Mouse (Mus musculus) retina, adult 2 months (tissue): ENCODE measurements around the gene Srpk2.
"Not testable (repeated sequence)": the region's sequence is repeated elsewhere in the genome, so short reads cannot be mapped to it uniquely, and the experiment has no call there.

ENCODE experiments used
- DNase-seq: peaks from one replicate; pipeline ENCODE4 v3.0.0-alpha.2; 2012; ENCODE audit warnings: low read depth, low spot score

Gene Srpk2

DNA sequence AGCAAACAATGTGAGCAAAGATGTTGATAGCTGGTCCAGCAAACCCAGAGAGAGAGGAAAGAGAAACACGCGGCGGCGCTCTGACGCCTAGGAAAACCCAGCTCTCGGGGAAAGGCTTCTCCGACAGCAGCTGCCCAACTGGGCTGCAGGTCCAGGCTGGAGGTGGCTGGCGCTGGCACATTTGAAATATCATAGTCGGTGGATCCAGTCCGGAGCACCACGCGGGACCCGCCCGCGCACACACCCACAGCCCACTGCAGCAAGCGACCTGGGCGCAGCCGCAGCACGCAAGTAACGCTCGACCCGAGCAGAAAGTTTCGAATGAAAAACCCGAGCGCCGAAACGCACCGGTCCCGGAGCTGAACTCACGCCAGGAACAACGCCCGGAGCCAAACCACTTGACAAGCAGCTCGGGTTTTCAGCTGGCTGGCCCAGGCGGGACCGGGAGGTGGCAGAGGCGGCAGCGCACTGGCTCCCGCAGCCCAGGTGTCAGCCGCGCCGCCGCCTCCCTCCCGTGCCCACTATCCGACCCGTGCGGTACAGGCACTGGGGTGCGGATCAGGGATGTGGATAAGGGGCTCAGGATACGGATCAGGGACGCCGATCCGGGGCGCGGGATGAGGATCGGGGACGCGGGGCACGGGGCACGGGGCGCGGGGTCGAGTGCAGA is 9.5 kb downstream of the Srpk2 start:
- peak; percentile 39 for DNase-seq

GRCm38 (mm10) chr5:23672136-23672535 is 12.3 kb downstream of the Srpk2 start:
- DNase-seq, result no peak

- no peak for DNase-seq
These were observed 13.5 kb downstream of the Srpk2 start for GRCm38 (mm10) chr5:23670880-23671279.

- no peak for DNase-seq
These were observed 18.5 kb downstream of the Srpk2 start for GRCm38 (mm10) chr5:23665906-23666305.

DNA sequence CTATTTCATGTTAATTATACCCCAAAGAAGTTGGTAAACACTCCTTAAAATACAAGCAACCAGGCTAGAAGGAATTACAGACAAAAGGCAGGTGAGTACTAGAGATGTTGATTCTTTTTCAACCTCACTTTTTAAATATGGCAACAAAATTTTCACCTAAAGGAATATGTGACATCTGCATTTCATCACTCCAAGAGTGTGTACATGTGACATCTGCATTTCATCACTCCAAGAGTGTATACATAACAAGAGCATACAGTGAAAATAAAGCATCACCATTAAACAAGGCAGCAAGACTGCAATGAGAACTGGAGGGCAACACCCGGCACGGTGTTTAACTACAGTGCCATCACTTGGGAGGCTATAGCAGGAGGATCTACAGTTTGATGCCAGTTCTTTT is 23.2 kb downstream of the Srpk2 start:
- no peak for DNase-seq

- DNase-seq, result no peak
These were observed 26.4 kb downstream of the Srpk2 start for GRCm38 (mm10) chr5:23658017-23658416.

DNA sequence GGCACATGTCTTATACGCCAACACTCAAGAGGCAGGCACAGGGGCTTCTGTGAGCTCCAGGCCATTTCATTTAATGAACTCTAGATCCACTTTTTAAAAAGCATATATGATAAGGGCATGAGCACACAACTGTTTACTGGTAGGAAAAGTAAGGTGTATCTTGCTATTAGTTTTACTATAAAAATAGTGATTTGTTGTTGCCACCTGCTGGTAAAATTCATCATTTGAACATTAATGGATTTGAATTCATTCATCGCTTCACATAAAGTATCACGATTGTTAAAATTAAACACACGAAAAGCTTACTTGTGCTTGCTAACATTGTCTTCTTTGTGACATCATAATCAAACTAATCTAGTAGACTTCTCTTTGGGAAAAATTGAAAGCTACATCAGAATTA is 27.8 kb downstream of the Srpk2 start:
- no peak for DNase-seq

- DNase-seq, result no peak
These were observed 29.4 kb downstream of the Srpk2 start for GRCm38 (mm10) chr5:23655030-23655429.

- DNase-seq, result no peak
These were observed 32.1 kb downstream of the Srpk2 start for GRCm38 (mm10) chr5:23652326-23652725.

GRCm38 (mm10) chr5:23651786-23652185 is 32.6 kb downstream of the Srpk2 start:
- DNase-seq, result no peak

DNA sequence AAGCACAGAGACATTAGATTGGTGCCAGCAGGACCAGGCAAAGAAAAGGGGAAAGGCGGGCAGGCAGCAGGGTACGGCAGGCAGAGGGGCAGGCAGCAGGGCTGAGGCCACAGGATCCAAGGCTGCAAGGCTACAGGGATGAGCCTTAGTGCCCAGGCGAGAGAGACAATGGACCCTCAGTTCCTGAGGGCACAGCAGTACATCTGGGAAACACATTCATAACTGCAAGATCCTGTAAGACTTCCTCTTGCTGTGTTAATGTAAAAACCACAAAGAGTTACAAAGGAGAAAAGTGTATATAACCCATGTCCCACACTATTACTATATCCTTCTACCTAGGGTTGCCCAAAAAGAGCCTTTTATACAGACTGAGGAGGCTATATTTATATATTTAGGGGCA is 33.9 kb downstream of the Srpk2 start:
- DNase-seq, result no peak

DNA sequence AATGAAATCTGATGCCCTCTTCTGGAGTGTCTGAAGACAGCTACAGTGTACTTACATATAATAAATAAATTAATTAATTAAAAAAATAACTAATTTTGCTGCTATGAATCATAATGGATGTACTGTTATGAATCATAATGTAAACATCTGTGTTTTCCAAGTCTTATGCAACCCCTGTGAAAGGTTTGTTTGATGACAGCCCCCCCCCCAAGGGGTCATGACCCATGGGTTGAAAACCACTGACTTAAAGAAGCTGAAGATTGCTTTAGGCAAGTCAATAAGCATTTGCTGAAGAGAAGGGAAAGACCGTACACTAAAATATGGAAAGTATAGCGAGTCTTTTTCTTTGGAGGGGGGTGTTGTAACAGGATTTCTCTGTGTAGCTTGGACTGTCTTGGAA is 35.2 kb downstream of the Srpk2 start:
- no peak for DNase-seq

DNA sequence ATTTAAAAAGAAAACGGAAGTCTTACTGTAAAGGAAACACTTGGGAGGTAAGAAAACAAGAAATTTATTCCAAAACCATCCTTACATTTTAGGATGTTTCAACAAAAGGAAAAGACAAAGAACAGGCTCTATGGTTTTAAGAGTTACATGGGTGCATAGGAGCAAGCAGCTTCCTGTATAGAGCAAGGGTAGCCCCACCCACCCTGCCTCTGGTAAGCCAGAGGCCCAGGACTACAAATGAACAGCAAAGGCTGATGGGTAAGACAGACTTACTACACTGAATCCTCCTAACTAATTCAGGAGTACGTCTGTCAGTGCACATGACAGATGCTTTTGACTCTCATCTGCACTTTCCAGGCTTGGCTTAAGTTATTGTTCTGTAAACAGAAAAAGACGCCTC is 38.7 kb downstream of the Srpk2 start:
- DNase-seq, result no peak

DNA sequence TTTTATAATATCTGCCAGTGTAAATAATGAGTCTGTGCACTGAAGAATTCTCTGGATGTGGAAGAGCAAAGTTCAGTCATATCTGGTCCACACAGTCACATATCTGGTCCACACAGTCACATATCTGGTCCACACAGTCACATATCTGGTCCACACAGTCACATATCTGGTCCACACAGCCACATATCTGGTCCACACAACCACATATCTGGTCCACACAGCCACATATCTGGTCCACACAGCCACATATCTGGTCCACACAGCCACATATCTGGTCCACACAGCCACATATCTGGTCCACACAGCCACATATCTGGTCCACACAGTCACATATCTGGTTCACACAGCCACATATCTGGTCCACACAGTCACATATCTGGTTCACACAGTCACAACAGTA is 45.2 kb downstream of the Srpk2 start:
- not testable (repeated sequence) for DNase-seq

GRCm38 (mm10) chr5:23638023-23638422 is 46.4 kb downstream of the Srpk2 start:
- no peak for DNase-seq

GRCm38 (mm10) chr5:23637337-23637736 is 47.1 kb downstream of the Srpk2 start:
- DNase-seq, result no peak

- DNase-seq, result no peak
These were observed 52.9 kb downstream of the Srpk2 start for GRCm38 (mm10) chr5:23631490-23631889.

DNA sequence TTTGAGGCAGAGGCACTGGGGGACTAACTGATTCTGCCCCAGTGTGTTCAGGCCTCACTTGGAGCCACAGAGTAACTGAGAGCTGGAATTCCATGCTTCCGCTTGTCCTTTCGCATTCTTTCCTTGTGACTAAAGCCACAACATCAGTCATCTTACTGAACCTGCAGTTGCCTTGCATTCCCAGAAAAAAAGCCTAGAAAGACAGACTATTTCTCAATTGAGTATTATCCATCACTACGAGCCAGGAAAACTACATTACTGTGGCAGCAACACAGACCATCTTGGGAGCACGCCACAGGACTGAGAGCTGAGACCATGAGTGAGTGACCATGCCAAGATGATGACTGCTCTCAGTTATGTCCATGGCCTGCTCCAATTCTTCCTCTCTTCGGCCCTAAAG is 57.2 kb downstream of the Srpk2 start:
- DNase-seq, result no peak

DNA sequence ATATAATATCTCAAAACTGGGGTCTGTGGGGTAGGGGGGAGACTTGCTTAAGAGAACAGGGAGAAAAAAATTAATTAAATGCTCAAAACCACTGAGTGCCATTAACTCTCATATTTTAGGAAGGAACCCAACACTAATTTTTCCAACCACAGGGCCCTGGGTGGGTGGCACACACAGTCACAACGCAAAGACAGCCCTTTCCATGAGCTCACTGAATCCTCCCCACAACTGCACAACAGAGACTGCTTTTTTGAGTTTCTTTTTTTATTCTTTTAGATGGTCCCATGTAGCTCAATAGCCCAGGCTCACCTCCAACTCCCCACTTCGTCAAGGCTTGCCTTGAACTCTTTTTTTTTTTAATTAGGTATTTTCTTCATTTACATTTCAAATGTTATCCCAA is 58.2 kb downstream of the Srpk2 start:
- DNase-seq, result no peak

GRCm38 (mm10) chr5:23620621-23621020 is 63.8 kb downstream of the Srpk2 start:
- peak; percentile 49 for DNase-seq

DNA sequence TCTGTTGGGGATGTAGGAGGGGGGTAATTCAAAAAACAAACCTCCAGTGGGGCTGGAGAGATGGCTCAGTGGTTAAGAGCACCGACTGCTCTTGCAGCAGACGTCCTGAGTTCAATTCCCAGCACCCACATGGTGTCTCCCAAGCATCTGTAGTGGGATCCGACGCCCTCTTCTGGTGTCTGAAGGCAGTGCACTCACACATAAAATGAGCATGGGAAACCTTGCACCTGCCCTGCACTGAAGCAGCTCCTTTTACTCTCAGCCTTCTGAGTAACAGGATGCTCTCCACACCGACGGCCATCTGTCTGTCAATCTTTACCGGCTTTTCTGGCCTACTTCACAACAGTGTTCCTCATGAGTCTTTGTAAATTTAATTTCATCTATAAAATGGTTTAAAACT is 65.8 kb downstream of the Srpk2 start:
- no peak for DNase-seq

DNA sequence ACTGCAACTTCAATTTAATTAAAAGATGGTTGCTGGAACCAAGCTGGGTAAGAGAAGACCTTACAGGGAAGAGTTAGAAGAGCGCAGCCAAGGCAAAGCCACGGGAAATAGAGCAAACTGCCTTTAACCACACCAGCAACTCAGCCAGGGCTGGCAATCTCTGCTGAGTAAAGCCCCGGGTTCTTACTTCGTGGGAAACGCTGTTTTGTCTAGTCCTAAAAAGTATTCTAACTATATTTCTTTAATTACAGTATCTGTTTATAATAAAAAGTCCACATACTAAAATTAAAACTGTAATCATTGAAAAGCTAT is 67.4 kb downstream of the Srpk2 start:
- DNase-seq, result no peak

GRCm38 (mm10) chr5:23616270-23617103 is 67.9 kb downstream of the Srpk2 start:
- peak; percentile 75 for DNase-seq
